Mouse (Mus musculus): ENCODE results near the gene Pvalb. TPM values are rescaled to one million over a fixed set of nuclear protein-coding genes. Genes with fewer than 3 reads are reported as not detected.

Pvalb gene
- 2.0 and 11.3 TPM in 2 replicates for polyA plus RNA-seq (2011; ENCODE audit: insufficient read depth, insufficient read length, low replicate concordance, missing spikeins)

DNA sequence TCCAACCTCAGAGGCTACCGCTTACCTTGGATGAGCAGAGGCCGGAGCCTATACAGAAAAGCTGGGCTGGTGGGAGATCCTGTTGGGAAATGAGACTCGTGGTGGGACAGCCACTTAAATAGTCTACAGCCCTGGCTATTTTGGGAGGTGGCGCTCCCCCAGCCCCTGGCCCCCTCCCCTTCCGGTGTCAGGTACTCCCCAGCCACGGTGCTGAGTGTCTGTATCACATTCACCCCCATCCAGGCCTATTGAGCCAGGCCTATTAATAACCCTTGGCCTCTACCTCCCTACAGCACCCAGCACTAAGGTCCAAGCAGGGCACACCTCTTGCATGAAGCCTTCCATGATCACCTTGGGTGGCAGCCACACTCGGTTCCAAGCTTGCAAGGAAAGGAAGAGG, at the start of gene Pvalb:
TSS of gene Pvalb (minus strand) at position 89 of the 400 bp plus-strand sequence.
- Histone ChIP-seq H3K4me3 (replicated peaks; ENCODE audit: control insufficient read depth, low read depth, low read length) (no peak within 1 kb of the TSS), H3K4me1 (ENCODE audit: control insufficient read depth, insufficient read depth, low read length) (no peaks in the 10 kb centered on the region), H3K27ac (ENCODE audit: control insufficient read depth, insufficient read depth, low read depth, low read length, poor library complexity) (no peak within 1 kb of the TSS)
- TF ChIP-seq POLR2A (IDR thresholded peaks at IDR 0.05; ENCODE audit: borderline replicate concordance, control insufficient read depth, low read depth, low read length) (no peak), CTCF (IDR thresholded peaks at IDR 0.05; ENCODE audit: control insufficient read depth, insufficient read depth, low read length) (no peak)
- WGBS: 79% methylated on average over 7 of the region's 7 CpGs

DNA sequence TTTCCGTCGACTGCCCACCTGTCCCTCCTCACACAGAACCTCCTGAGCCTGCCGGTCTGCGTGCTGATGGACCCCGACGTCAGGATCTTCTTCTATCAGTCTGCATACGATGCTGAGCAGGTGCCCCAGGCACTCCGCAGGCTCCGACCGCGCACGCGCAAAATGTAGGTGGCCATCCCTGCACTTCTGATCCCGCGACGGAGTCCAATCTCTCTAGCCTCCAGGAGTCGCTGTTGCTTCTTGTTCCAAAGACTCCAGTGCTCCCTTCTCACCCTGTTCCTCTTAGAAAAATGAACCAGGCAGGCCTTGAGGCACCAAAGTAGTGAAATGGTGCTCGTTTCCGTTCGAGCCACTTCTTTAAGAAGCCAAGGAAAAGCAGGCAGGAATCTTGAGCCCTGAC, 48.6 kb upstream of the Pvalb start:
- Histone ChIP-seq H3K4me1 (ENCODE audit: control insufficient read depth, insufficient read depth, low read length) (peaks cover 2% of the 10 kb centered on the region; the same call in 1 of the 2 replicates), H3K27ac (ENCODE audit: control insufficient read depth, insufficient read depth, low read depth, low read length, poor library complexity) (no peak overlapping the region), H3K4me3 (replicated peaks; ENCODE audit: control insufficient read depth, low read depth, low read length) (no peak overlapping the region)
- 85% methylated on average over 20 of the region's 20 CpGs for WGBS
- TF ChIP-seq POLR2A (IDR thresholded peaks at IDR 0.05; ENCODE audit: borderline replicate concordance, control insufficient read depth, low read depth, low read length) (no peak), CTCF (IDR thresholded peaks at IDR 0.05; ENCODE audit: control insufficient read depth, insufficient read depth, low read length) (no peak)

DNA sequence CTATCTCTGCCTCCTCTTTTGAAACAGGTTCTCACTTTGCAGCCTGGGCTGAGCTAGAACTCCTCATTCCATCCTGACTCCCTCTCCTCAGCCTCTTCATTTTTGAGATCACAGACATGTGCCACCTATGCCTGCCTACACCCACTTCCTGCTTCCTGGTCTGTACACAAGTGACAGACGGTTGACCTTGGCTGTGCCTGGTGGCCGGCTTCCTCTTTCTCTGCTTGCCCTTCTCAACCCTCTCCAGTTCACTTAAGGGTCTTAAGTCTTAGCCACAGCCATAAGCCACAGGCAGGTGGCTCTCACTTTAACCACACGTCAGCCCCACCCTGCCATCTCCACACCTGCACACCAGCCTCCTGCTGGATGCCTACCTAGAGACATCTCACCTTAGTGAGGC, 42.2 kb upstream of the Pvalb start:
- peaks cover 8% of the 10 kb centered on the region; the same call in 1 of the 2 replicates for H3K4me1 ChIP-seq (ENCODE audit: control insufficient read depth, insufficient read depth, low read length)
- peak overlapping the region; percentile 93 for H3K27ac ChIP-seq (ENCODE audit: control insufficient read depth, insufficient read depth, low read depth, low read length, poor library complexity)
- 0% methylated on average over 3 of the region's 3 CpGs for WGBS
- H3K4me3 ChIP-seq (replicated peaks; ENCODE audit: control insufficient read depth, low read depth, low read length): peak overlapping the region; percentile 13
- TF ChIP-seq CTCF (IDR thresholded peaks at IDR 0.05; ENCODE audit: control insufficient read depth, insufficient read depth, low read length) (peak; percentile 13; the same call in 1 of the 2 replicates), POLR2A (IDR thresholded peaks at IDR 0.05; ENCODE audit: borderline replicate concordance, control insufficient read depth, low read depth, low read length) (no peak)

DNA sequence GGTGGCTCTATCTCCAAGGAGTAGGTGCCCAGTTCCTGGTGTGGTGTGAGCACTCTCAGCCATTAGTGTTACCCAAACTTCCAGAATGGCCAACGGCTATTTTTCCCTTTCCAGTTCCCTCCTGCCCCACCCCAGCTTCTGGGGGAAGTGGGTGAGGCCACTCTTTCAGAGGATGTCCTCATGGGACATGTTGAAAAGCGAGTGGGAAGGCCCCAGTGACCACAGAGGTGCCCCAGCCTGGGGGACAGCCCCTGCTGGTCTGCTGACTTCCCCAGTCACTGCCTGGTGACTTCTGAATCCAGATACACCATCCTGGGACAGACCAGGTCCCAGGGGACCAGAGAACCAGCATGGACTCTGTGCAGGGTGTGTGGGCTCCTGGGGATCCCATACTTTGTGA, 41.5 kb upstream of the Pvalb start:
- H3K4me3 ChIP-seq (replicated peaks; ENCODE audit: control insufficient read depth, low read depth, low read length): peak overlapping the region; percentile 61
- peak overlapping the region; percentile 93 for H3K27ac ChIP-seq (ENCODE audit: control insufficient read depth, insufficient read depth, low read depth, low read length, poor library complexity)
- peaks cover 10% of the 10 kb centered on the region; the same call in 1 of the 2 replicates for H3K4me1 ChIP-seq (ENCODE audit: control insufficient read depth, insufficient read depth, low read length)
- TF ChIP-seq CTCF (IDR thresholded peaks at IDR 0.05; ENCODE audit: control insufficient read depth, insufficient read depth, low read length) (no peak), POLR2A (IDR thresholded peaks at IDR 0.05; ENCODE audit: borderline replicate concordance, control insufficient read depth, low read depth, low read length) (no peak)
- WGBS: 0% methylated on average over 2 of the region's 2 CpGs

DNA sequence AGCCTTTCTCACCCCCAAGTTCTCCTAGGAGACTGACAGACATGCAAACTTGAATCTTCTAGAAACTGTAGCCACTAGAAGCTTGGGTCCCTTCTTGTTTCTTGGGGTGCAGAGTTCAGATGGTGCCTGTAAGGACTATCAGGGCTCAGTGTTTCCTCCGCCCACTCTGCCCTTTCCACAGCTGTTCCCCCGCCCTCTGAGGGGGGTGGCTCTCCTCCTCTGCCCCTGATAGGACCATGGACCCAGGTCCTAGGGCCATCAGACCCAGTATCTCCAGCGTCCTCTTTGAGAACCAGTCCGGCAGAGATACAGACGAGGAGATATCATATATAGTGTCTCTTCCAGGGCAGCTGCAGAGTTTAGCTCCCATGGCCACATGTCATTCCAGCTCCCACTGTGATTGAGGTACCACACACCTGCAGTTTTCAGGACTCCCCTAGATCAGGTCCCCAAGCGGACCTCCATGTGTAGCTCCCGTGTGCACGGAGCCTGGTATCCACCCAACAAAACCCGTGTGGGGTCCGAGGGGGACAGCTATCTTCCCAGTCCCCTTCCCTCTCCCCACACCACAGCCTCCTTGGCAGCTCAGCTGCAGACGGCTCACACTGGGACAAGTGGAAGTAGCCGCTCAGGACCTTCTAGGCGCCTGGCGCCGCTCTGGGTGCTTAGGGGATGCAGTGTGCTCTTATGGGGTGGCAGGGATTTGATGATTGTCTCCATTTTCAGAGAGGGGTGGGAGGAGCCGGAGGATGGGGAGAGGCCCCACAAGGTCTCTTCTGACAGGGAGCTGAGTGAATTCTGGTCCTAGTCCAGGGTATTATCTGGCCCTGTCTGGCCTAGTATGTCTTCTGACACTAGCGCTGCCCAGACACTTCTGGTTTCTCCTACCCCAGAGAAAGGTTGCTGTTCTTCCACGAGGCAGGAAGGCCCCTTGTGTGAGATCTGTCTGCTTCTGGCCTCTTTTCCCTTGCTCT, 40.2 kb upstream of the Pvalb start:
- 49% methylated on average over 18 of the region's 18 CpGs for WGBS
- TF ChIP-seq POLR2A (IDR thresholded peaks at IDR 0.05; ENCODE audit: borderline replicate concordance, control insufficient read depth, low read depth, low read length) (0 out of 2 replicates have a peak, but pooled peaks have one; percentile 23), CTCF (IDR thresholded peaks at IDR 0.05; ENCODE audit: control insufficient read depth, insufficient read depth, low read length) (no peak)
- Histone ChIP-seq H3K27ac (ENCODE audit: control insufficient read depth, insufficient read depth, low read depth, low read length, poor library complexity) (peak overlapping the region; percentile 93), H3K4me3 (replicated peaks; ENCODE audit: control insufficient read depth, low read depth, low read length) (peak overlapping the region; percentile 61), H3K4me1 (ENCODE audit: control insufficient read depth, insufficient read depth, low read length) (peaks cover 15% of the 10 kb centered on the region; the same call in 1 of the 2 replicates)

DNA sequence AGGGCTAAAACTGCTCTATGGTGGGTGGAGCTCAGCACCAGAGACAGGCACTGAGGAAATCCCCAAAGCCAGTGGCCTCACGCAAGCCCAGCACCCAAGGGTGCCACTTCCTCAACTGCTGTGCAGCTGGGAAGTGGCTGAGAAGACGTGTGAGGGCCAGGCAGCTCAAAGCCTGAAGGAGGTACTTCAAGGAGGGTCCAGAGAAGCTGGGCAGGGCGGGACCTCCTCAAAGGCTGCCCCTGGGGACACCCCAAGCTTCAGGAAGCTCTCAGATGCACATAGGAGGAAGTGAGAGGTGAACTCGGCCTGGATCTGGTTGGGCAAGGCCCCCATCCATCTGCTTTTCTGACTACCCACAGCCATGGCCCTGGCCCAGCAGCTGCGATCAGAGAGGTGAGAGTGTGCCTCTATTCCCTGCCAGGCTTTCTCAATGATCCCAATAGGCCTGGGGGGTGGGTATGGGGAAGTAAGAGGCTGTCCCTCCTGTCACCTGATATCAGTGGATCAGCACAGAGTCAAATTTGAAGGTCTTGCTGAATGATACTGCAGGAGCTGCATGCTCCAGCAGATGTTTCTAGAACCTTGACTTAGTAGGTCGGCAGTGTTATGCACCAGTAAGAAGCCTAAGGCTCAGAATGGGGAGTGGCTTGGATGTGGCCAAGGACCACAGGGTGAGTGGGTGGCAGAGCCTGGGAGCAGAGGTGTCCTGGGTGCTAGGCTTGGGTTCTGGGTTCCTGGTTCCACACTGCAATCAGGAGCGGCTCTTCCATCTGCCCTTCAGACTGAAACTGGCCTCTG, 38.7 kb upstream of the Pvalb start, which contains the start of gene Ncf4:
TSS of gene Ncf4 (plus strand) at position 107 of the 798 bp plus-strand sequence.
- Histone ChIP-seq H3K27ac (ENCODE audit: control insufficient read depth, insufficient read depth, low read depth, low read length, poor library complexity) (peak within 1 kb of the TSS; percentile 93), H3K4me3 (replicated peaks; ENCODE audit: control insufficient read depth, low read depth, low read length) (peak within 1 kb of the TSS; percentile 82), H3K4me1 (ENCODE audit: control insufficient read depth, insufficient read depth, low read length) (peaks cover 15% of the 10 kb centered on the region; the same call in 1 of the 2 replicates)
- TF ChIP-seq CTCF (IDR thresholded peaks at IDR 0.05; ENCODE audit: control insufficient read depth, insufficient read depth, low read length) (no peak), POLR2A (IDR thresholded peaks at IDR 0.05; ENCODE audit: borderline replicate concordance, control insufficient read depth, low read depth, low read length) (peak; percentile 88)
- 9% methylated on average over 7 of the region's 7 CpGs for WGBS

DNA sequence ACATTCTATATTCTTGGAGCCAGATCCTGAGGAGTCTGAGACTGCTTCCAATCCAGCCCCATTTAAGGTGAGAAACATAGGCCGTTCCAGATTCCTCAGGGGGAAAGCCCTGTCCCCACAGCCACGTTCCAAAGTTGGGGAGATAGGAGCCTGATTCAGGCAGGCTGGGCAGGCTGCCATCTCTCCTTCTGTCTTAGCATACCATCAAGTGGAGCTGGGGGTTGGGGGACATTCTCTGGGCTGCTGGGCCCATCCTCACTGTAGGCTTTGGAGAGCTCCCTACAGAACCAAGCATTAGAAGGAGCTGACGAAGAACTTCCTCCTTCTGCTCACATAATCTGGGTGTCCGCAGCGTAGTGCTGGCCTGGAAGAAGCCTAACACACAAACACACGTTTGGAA, 37.6 kb upstream of the Pvalb start:
- peak overlapping the region; percentile 14 for H3K4me3 ChIP-seq (replicated peaks; ENCODE audit: control insufficient read depth, low read depth, low read length)
- H3K4me1 ChIP-seq (ENCODE audit: control insufficient read depth, insufficient read depth, low read length): peaks cover 11% of the 10 kb centered on the region; the same call in 1 of the 2 replicates
- WGBS: 34% methylated on average over 6 of the region's 6 CpGs
- TF ChIP-seq POLR2A (IDR thresholded peaks at IDR 0.05; ENCODE audit: borderline replicate concordance, control insufficient read depth, low read depth, low read length): no peak
- TF ChIP-seq CTCF (IDR thresholded peaks at IDR 0.05; ENCODE audit: control insufficient read depth, insufficient read depth, low read length): no peak
- H3K27ac ChIP-seq (ENCODE audit: control insufficient read depth, insufficient read depth, low read depth, low read length, poor library complexity): peak overlapping the region; percentile 93
